Mouse (Mus musculus): ENCODE results near the gene Mmel1.

The Mmel1 gene

DNA sequence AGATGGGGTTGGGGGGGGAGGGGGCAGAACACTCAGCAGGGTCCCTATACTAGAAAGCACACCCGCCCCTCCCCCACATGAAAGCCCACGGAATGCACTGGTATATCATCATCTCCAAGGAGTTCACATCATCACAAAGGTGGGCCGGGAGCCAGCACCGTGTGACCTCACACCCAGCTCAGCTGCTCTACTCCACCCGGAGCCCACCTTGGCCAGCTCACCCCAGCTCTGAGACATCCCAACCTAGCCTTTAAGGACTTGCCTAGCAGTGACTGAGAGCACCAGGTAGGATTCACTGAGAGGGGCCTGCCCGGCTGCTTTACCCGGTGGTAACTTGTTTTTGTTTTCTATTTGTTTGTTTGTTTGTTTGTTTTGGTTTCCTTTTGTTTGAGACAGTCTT, at the start of gene Mmel1:
Mmel1 (plus strand) TSS at position 146 of the 400 bp plus-strand sequence.
- DNase-seq (ENCODE audit: low spot score): no peak

DNA sequence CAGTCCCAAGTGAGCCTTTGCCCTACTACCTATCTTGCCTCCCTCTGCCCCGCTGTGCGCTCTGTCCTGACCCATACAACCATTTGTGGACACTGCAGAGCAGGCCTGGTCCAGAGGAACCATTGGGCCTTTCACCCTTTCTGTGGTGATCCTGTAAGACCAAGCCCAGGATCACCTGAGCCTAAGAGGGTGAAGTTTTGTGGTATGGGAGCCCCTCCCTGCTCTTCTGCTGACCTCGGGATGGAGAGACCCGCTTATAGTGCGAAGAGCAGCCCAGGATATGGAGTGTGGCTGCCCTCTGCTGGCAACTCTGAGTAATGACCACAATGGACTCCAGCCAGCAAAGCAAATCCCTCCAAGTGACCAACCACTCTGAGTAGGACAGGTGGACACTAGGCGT, 43.7 kb upstream of the Mmel1 start:
- no peak for DNase-seq (ENCODE audit: low spot score)

GRCm38 (mm10) chr4:154826224-154826623, 43.2 kb upstream of the Mmel1 start:
- DNase-seq (ENCODE audit: low spot score): no peak

GRCm38 (mm10) chr4:154827181-154827580, 42.2 kb upstream of the Mmel1 start:
- no peak for DNase-seq (ENCODE audit: low spot score)

DNA sequence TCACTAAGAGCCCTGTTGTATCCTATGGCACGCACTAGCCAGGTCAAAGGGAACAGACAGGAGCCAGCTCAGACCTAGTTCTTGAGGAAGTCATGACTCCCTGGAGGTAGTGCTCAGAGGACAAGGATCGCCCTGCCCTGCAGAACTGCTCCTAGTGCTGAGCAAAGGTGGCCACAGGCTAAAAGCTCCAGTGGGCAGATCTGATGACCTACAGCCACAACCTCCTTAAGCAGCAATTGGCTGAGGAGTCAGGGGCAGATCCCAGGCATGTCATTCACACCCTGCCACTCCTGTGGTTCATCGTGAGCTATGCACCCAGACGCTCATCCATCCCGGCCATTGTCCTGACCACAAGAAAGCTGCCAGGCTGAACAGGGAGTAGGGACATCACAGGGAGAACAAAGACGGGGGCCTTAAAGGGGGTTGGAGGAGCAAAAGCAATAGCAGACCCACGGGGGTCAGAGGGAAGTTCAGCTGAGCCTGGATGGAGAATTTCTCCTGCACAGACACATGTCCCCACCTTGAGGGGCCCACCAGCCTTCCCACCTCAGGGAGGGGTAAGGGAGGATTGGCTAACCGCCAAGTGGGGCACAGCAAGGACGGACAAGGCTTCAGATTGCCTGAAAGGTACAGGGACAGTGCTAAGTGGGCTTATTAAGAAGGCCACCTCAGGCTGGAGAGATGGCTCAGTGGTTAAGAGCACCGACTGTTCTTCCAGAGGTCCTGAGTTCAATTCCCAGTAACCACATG, 41.3 kb upstream of the Mmel1 start:
- no peak for DNase-seq (ENCODE audit: low spot score)

DNA sequence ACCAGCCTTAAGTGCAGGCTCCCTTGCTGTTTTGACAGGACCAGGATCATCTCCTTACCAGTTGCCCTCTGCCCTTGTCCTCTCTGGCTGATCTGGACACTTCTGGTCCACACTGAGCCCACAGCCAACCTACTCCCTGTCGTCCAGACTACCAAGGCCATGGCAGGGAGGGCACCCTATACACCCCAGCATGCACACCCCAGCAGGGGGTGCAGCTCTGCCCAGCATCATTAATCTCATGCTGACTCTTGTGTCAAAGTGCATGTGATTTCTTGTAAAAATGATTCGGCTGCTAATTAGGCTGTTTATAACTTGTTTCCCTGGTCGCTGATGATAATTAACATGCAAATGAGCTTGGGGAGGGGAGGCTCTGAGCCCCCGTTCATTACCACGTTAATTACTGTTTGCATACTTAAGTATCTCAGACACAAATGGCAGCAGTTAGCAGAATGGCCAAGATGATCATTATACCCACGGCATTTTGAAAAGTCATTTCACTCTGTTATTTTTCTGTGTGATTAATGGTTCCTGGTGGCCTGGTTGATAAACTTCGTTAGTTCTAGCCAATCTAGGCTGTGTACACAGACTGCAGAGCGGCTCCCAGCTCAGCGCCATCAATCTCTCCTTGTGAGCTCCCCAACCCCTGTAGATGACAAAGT, 37.3 kb upstream of the Mmel1 start:
- no peak for DNase-seq (ENCODE audit: low spot score)

- DNase-seq (ENCODE audit: low spot score): no peak
These were observed 33.0 kb upstream of the Mmel1 start for GRCm38 (mm10) chr4:154836183-154836915.

- DNase-seq (ENCODE audit: low spot score): peak; percentile 33
These were observed 32.2 kb upstream of the Mmel1 start, which contains the start of gene Ttc34 for GRCm38 (mm10) chr4:154837170-154837569. Gene Ttc34 (plus strand): TSS chr4:154837459.

DNA sequence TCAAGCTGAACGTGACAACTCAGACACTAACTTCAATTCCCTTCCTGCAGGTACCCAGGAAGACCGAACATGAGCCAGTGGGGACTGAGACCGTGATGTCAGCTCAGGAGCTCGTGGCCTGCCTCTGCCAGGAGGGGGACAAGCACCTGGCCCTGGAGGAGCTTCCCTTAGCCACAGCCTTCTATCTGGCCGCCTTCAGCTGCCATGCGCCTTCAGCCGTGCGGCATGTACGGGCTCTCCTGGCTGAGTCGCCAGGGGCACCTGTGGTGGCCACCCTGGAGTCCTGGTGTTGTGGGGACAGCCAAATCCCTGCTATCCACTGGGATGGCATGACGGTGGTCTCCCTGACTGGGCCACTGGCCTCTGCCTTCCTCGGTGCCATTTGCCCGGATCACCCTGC, 30.6 kb upstream of the Mmel1 start:
- no peak for DNase-seq (ENCODE audit: low spot score)

GRCm38 (mm10) chr4:154839406-154839805, 30.0 kb upstream of the Mmel1 start:
- no peak for DNase-seq (ENCODE audit: low spot score)

DNA sequence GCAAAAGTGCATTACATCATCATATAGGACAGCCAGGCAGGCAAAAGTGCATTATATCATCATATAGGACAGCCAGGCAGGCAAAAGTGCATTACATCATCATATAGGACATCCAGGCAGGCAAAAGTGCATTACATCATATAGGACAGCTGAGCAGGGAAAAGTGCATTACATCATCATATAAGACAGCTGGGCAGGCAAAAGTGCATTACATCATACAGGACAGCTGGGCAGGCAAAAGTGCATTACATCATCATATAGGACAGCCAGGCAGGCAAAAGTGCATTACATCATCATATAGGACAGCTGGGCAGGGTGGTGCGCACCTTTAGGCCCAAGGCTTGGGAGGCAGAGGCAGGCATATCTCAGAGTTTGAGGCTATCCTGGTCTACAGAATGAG, 16.7 kb upstream of the Mmel1 start:
- DNase-seq (ENCODE audit: low spot score): no peak

DNA sequence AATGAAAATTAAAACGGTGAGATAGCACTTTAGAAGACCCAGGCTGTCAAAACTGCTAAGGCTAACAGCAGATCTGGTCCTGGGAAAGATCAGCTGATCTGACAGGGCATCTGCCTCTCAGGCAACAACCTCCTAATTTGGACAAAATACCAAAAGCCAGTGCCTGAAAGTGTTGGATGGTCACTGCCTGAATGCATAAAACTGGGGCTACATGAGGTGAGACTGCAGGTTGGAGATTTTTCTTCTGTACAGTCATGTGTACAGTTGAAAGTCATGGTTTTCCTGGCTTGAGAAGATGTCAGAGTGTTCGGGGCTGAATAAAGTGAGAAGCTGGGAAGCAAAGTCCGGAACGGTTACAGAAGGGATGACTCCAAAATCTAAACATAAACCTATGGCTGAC, 15.5 kb upstream of the Mmel1 start:
- DNase-seq (ENCODE audit: low spot score): no peak

- no peak for DNase-seq (ENCODE audit: low spot score)
These were observed 14.6 kb upstream of the Mmel1 start for GRCm38 (mm10) chr4:154854676-154855345.

- peak; percentile 77 for DNase-seq (ENCODE audit: low spot score)
These were observed 13.5 kb upstream of the Mmel1 start for GRCm38 (mm10) chr4:154855721-154856479.

GRCm38 (mm10) chr4:154856480-154856837, 12.9 kb upstream of the Mmel1 start:
- no peak for DNase-seq (ENCODE audit: low spot score)

DNA sequence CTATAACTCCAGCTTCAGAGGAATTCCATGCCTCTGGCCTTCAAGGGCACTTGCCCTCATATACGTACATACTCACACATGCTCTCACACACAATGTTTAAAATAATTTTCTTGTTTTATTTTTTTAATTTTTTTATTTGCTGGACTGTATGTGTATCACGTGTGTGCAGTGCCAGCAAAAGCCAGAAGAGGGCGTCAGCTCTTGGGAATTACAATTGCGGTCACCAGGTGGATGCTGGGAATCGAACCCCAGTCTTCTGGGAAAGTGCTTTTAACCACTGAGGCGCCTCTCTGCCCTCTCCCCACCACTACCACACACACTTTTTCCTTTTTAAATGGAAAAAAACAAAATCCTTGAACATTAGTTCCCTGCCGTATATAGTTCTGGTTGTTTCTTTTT, 12.5 kb upstream of the Mmel1 start:
- DNase-seq (ENCODE audit: low spot score): peak; percentile 61

DNA sequence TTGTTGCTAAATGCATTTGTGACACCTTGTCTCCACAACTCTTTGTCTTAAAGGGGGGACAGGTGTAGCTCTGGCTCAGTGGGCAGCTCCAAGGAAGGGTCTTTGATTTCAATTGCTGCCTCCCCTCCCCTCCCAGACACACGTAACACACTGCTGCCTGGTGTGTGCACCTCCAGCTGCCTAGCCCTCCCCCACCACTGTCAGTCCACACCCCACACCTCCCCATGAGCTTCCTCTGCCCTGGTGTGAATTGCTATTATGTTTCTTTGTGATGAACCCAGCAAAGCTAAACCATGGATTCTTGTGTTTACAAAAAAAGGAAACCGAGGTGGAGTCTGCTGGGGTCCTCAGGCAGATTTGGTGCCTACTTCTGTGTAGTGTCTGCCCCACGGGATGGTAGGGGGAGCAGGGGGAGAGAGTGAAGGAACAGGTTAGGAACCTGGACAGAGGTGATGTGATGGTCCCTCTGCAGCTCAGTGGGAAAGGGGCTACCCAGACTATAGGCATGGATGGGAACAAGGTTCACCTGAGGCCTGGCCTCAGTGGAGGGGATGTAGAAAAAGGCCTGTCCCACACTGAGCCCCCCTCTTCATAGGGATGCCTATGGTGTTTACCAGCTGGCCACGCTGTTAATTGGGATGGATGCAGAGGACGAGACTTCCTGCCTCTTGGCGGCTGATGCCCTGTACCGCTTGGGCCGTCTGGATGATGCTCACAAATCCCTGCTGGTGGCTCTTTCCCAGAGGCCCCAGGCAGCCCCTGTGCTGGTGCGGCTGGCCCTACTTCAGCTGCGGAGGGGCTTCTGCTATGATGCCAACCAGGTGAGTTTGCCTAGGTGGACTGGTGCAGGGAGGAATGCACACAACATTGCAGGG, 11.8 kb upstream of the Mmel1 start:
- DNase-seq (ENCODE audit: low spot score): peak; percentile 87

GRCm38 (mm10) chr4:154858601-154859000, 10.8 kb upstream of the Mmel1 start:
- DNase-seq (ENCODE audit: low spot score): peak; percentile 79

DNA sequence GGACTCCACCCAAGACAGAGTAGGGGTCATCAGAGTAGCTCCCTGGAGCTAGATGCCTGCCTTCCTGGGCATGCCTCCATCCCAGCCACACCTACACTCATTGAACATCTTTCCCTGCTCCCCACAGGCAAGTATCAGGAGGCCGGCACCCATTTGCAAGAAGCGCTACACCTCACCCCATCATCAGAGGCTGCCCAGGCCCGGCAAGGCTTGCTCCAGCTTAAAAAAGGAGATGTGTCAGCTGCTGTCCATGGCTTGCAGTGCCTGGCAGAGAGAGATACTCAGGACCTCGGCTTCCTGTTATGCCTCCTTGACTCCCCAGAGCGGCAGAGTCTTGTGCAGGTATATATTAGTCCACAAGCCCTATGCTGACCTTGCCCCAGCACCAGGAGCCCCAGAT, 7.4 kb upstream of the Mmel1 start:
- DNase-seq (ENCODE audit: low spot score): no peak

GRCm38 (mm10) chr4:154863436-154863935, 5.9 kb upstream of the Mmel1 start:
- no peak for DNase-seq (ENCODE audit: low spot score)
